Mouse (Mus musculus) kidney, embryonic 15.5 days (tissue): ENCODE measurements at regions not wholly inside any gene's neighbourhood (a gene's known extent, or its start where the extent isn't known, plus 50 kb on each side); places are given as distances from the start of the nearest gene placed in this dataset.

Experiments used
- ATAC-seq: fragments of 200-750 bp; cut with Nextera tagmentation; replicated peaks from 2 replicates; pipeline ENCODE4 v1.8.0; 2017; ENCODE audit warnings: moderate TSS enrichment; ENCODE audit not compliant: low FRiP score
- H3K27ac ChIP-seq: fragments of 300-500 bp; sonication (generic); 2 replicates; pipeline ENCODE4 v1.5.1; 2015; ENCODE audit warnings: mild to moderate bottlenecking, inconsistent platforms
- H3K27me3 ChIP-seq: fragments of 300-500 bp; sonication (generic); 2 replicates; pipeline ENCODE4 v1.6.1; 2015; ENCODE audit warnings: inconsistent platforms
- H3K36me3 ChIP-seq: fragments of 300-500 bp; sonication (generic); 2 replicates; pipeline ENCODE4 v1.6.1; 2015; ENCODE audit warnings: inconsistent platforms
- H3K4me1 ChIP-seq: fragments of 300-500 bp; sonication (generic); 2 replicates; pipeline ENCODE4 v1.6.1; 2015; ENCODE audit warnings: inconsistent platforms
- H3K4me2 ChIP-seq: fragments of 300-500 bp; sonication (generic); 2 replicates; pipeline ENCODE4 v1.6.1; 2015; ENCODE audit warnings: moderate library complexity, mild to moderate bottlenecking, inconsistent platforms
- H3K4me3 ChIP-seq: fragments of 300-500 bp; sonication (generic); replicated peaks from 2 replicates; pipeline ENCODE4 v1.5.1; 2015; ENCODE audit warnings: mild to moderate bottlenecking, inconsistent platforms
- H3K9ac ChIP-seq: fragments of 300-500 bp; sonication (generic); 2 replicates; pipeline ENCODE4 v1.6.1; 2015; ENCODE audit warnings: mild to moderate bottlenecking, inconsistent platforms
- H3K9me3 ChIP-seq: fragments of 300-500 bp; sonication (generic); replicated peaks from 2 replicates; pipeline ENCODE4 v1.6.1; 2016; ENCODE audit warnings: inconsistent platforms
- WGBS: fragments of 180-500 bp; shearing (Covaris S2); methylation state at CpG from one replicate; pipeline ENCODE4 v1.1.7; 2015; ENCODE audit warnings: mixed read lengths; 5-methylcytosine and 5-hydroxymethylcytosine counted together

DNA sequence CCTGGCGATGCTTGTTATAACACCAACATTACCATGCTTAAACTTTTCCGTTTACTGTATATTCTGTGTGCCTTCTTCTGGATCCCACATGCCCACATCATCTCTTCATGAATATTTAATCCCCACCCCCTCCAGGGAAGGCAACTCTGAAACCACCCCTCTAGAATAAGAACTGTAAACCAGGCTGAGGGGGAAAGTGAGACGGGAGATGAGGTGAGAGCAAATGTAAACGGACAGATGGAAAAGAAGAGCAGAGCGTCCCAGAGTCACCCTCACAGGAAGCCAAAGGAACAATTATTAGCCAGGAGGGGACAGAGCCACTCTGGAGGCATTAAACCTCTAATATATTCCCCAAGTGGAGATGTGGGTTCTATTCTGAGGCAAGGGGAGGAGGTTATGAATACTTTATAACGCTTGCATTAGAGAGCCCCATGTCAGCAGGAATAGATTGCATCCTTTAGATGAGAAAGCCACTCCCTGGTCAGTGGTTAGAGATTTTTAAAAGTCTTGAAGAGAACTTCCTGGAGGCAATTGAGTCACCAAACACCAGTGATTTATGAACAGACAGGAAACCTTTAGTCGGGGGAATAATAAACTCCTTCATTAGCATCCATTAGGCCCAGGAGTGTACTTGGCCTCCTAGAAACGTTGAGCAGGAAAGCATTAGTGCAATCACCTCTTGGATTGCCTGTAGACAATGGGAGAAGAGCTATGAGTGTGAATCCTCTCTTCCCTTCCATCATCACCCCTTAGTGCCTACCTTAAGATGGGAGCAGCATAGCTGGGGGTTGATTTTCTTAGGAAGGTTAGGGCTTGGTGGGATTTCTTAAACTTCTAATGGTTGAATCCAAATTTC lies 220.1 kb downstream of the Elavl2 start:
- H3K4me1 ChIP-seq: no peaks in the 10 kb centered on the region
- H3K9me3 ChIP-seq: no peaks in the 10 kb centered on the region

GRCm38 (mm10) chr4:91164280-91165121 lies 236.1 kb downstream of the Elavl2 start:
- Histone ChIP-seq H3K36me3 (no peaks in the 10 kb centered on the region), H3K9ac (no peak overlapping the region), H3K4me2 (no peak overlapping the region), H3K4me3 (no peak overlapping the region), H3K4me1 (no peaks in the 10 kb centered on the region), H3K9me3 (no peaks in the 10 kb centered on the region), H3K27me3 (no peaks in the 10 kb centered on the region), H3K27ac (no peak overlapping the region)
- ATAC-seq: no peak
- 72% methylated on average over 11 of the region's 11 CpGs for WGBS

More for the DNA sequence above, 220.1 kb downstream of the Elavl2 start:
- H3K27ac ChIP-seq: no peak overlapping the region
- no peaks in the 10 kb centered on the region for H3K36me3 ChIP-seq
- no peak overlapping the region for H3K4me2 ChIP-seq
- no peak overlapping the region for H3K4me3 ChIP-seq
- WGBS: 38% methylated on average over 8 of the region's 8 CpGs
- no peak overlapping the region for H3K9ac ChIP-seq
- no peak for ATAC-seq
- H3K27me3 ChIP-seq: no peaks in the 10 kb centered on the region

DNA sequence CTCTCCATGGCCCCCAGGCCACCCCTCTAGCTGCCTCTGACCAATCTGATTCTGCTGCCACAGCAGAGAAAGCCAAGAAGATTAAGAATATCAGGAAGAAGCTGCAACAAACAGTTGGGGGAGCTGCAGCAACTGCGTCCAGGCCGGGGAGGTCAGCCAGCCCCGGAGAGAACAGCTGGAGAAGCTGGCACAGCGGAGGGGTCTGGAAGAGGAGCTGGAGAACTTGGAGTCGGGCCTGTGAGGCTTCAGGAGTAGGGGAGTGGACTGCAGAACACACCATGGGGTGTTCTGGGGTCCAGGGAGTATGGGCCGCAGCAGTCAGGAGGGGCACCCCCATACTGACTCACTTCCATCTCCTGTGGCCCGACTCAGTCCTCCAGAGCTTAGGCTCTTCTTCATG lies 243.5 kb downstream of the Elavl2 start:
- Histone ChIP-seq H3K36me3 (no peaks in the 10 kb centered on the region), H3K4me1 (no peaks in the 10 kb centered on the region), H3K9me3 (no peaks in the 10 kb centered on the region), H3K27me3 (no peaks in the 10 kb centered on the region), H3K4me3 (no peak overlapping the region), H3K4me2 (no peak overlapping the region), H3K27ac (no peak overlapping the region), H3K9ac (no peak overlapping the region)
- ATAC-seq: no peak
- 66% methylated on average over 7 of the region's 7 CpGs for WGBS

DNA sequence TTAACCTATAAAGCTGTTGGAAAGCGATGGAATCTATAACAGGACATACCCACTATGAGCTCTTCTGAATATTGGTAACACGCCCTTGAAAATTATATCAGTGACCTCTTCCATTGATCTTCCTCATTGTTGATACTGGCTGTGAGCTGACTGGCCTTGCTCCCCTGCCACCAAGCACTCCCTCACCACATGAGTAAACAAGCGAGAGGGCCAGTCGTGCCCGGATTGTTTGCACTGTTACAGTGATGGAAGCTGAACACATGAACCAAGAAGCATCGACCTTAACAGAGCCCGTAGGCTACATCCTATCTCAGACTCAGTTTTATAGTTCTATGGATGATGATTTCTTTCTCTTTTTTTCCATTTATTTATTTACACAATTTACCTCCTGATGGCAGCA lies 255.9 kb downstream of the Elavl2 start:
- H3K36me3 ChIP-seq: no peaks in the 10 kb centered on the region
- no peak for ATAC-seq
- 72% methylated on average over 7 of the region's 7 CpGs for WGBS
- H3K4me1 ChIP-seq: no peaks in the 10 kb centered on the region
- H3K4me3 ChIP-seq: no peak overlapping the region
- H3K27ac ChIP-seq: no peak overlapping the region
- no peaks in the 10 kb centered on the region for H3K27me3 ChIP-seq
- no peak overlapping the region for H3K4me2 ChIP-seq
- H3K9me3 ChIP-seq: no peaks in the 10 kb centered on the region
- no peak overlapping the region for H3K9ac ChIP-seq

GRCm38 (mm10) chr4:91143906-91144305 lies 256.7 kb downstream of the Elavl2 start:
- no peaks in the 10 kb centered on the region for H3K36me3 ChIP-seq
- no peak overlapping the region for H3K27ac ChIP-seq
- WGBS: 78% methylated on average over 5 of the region's 5 CpGs
- H3K9ac ChIP-seq: no peak overlapping the region
- H3K27me3 ChIP-seq: no peaks in the 10 kb centered on the region
- no peak for ATAC-seq
- H3K4me1 ChIP-seq: no peaks in the 10 kb centered on the region
- H3K4me2 ChIP-seq: no peak overlapping the region
- no peaks in the 10 kb centered on the region for H3K9me3 ChIP-seq
- H3K4me3 ChIP-seq: no peak overlapping the region

DNA sequence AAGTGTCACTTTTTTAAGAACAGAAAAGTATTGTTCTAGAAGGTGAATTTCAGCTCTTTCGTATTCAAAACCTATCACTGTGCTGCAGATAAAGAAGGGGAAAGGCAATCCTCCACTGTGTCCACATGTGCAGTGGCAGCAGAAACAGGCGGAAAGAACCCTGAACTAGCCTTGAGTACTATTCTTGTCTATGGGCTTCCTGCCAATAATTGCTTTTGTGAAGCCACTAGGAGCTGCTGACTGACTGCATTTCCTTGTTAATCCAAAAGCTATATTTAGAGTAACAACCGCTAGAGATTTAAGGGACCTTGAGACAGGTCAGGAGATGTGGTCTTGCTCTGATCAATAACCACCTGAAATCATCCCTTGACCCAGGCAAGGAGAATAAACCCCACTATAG lies 265.3 kb downstream of the Elavl2 start:
- H3K27ac ChIP-seq: no peak overlapping the region
- no peaks in the 10 kb centered on the region for H3K27me3 ChIP-seq
- 64% methylated on average over 3 of the region's 3 CpGs for WGBS
- H3K4me1 ChIP-seq: no peaks in the 10 kb centered on the region
- no peak overlapping the region for H3K4me2 ChIP-seq
- no peaks in the 10 kb centered on the region for H3K36me3 ChIP-seq
- no peak for ATAC-seq
- no peak overlapping the region for H3K4me3 ChIP-seq
- no peak overlapping the region for H3K9ac ChIP-seq
- H3K9me3 ChIP-seq: no peaks in the 10 kb centered on the region

DNA sequence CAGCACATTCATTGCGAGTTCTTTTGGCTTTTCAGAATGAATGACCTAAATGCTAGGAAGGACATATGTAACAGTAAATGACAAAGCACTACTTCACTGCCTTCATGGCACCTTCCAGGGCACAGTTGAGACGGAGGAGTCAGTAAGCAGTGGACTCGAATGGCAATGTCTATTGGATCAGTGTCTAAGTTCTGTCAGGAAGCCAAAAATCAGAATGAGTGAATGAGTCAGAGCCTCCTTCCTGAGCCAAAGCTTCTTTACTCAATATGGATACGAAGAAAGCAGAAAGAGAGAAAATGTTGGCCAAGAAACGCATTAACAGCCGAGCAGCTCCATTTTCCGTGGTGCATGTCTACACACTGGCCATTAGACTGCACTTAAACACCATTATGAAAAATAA lies 268.3 kb downstream of the Elavl2 start:
- H3K27ac ChIP-seq: no peak overlapping the region
- no peak overlapping the region for H3K9ac ChIP-seq
- ATAC-seq: no peak
- no peaks in the 10 kb centered on the region for H3K4me1 ChIP-seq
- no peaks in the 10 kb centered on the region for H3K9me3 ChIP-seq
- no peaks in the 10 kb centered on the region for H3K36me3 ChIP-seq
- H3K27me3 ChIP-seq: no peaks in the 10 kb centered on the region
- H3K4me3 ChIP-seq: no peak overlapping the region
- H3K4me2 ChIP-seq: no peak overlapping the region
- 86% methylated on average over 7 of the region's 7 CpGs for WGBS

- Histone ChIP-seq H3K27me3 (no peaks in the 10 kb centered on the region), H3K4me3 (no peak overlapping the region), H3K4me2 (no peak overlapping the region), H3K9ac (no peak overlapping the region), H3K4me1 (no peaks in the 10 kb centered on the region), H3K27ac (no peak overlapping the region), H3K36me3 (no peaks in the 10 kb centered on the region), H3K9me3 (no peaks in the 10 kb centered on the region)
- no peak for ATAC-seq
- WGBS: 76% methylated on average over 4 of the region's 4 CpGs
Measured at GRCm38 (mm10) chr4:91120277-91120676, 280.3 kb downstream of the Elavl2 start.

- H3K36me3 ChIP-seq: no peaks in the 10 kb centered on the region
- no peak for ATAC-seq
- no peaks in the 10 kb centered on the region for H3K9me3 ChIP-seq
- H3K27ac ChIP-seq: no peak overlapping the region
- no peaks in the 10 kb centered on the region for H3K27me3 ChIP-seq
- H3K4me3 ChIP-seq: no peak overlapping the region
- 86% methylated on average over 5 of the region's 5 CpGs for WGBS
- H3K4me1 ChIP-seq: no peaks in the 10 kb centered on the region
- H3K4me2 ChIP-seq: no peak overlapping the region
- H3K9ac ChIP-seq: no peak overlapping the region
Measured at GRCm38 (mm10) chr4:91116807-91117609, 283.6 kb downstream of the Elavl2 start.

- ATAC-seq: no peak
- H3K4me3 ChIP-seq: no peak overlapping the region
- WGBS: 88% methylated on average over 11 of the region's 11 CpGs
Measured at GRCm38 (mm10) chr4:91111684-91112681, 288.6 kb downstream of the Elavl2 start.

DNA sequence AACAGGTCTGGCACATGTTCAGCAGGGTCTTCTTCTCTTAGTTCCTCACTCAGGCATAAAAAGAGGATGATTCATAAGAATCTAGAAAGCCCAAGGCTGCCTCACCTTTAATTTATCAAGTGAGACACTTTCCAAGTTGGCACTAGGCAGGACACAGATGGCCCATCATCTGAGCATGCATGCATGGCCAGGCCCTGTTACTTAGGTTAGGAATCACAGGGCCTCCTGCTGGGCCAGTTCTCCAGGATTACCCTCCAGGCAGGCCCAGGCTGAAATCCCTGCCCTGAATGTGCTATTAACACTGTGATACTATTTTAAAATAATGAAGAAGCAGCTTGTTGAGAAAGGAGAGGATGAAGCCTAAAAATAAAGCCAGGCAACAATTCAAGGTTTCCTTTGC lies 304.5 kb downstream of the Elavl2 start:
- ATAC-seq: no peak
- Histone ChIP-seq H3K27me3 (no peaks in the 10 kb centered on the region), H3K4me3 (no peak overlapping the region), H3K27ac (no peak overlapping the region), H3K9ac (no peak overlapping the region), H3K9me3 (no peaks in the 10 kb centered on the region), H3K4me1 (no peaks in the 10 kb centered on the region), H3K4me2 (no peak overlapping the region), H3K36me3 (no peaks in the 10 kb centered on the region)

More at GRCm38 (mm10) chr4:91111684-91112681, 288.6 kb downstream of the Elavl2 start:
- Histone ChIP-seq H3K27me3 (no peaks in the 10 kb centered on the region), H3K36me3 (no peaks in the 10 kb centered on the region), H3K27ac (no peak overlapping the region), H3K4me2 (no peak overlapping the region), H3K9ac (no peak overlapping the region), H3K9me3 (no peaks in the 10 kb centered on the region), H3K4me1 (no peaks in the 10 kb centered on the region)
